Mouse (Mus musculus) stomach, embryonic 14.5 days (tissue): ENCODE data around the gene Slc36a2. TPM values are rescaled to one million over a fixed set of nuclear protein-coding genes. Genes with fewer than 3 reads are reported as not detected.

ENCODE experiments used
- ATAC-seq: fragments of 200-750 bp; cut with Nextera tagmentation; 2 replicates; pipeline ENCODE4 v1.8.0; 2017; ENCODE audit warnings: low read depth, moderate TSS enrichment; ENCODE audit not compliant: insufficient number of reproducible peaks, insufficient read depth, low FRiP score
- H3K27ac ChIP-seq: fragments of 300-500 bp; sonication (generic); 2 replicates; pipeline ENCODE4 v1.5.1; 2014; ENCODE audit warnings: mild to moderate bottlenecking, low read length, moderate library complexity, mixed read lengths
- H3K27me3 ChIP-seq: fragments of 300-500 bp; sonication (generic); 2 replicates; pipeline ENCODE4 v1.6.1; 2014; ENCODE audit warnings: low read length, control low read depth, mixed read lengths; ENCODE audit not compliant: control insufficient read depth, insufficient read depth
- H3K36me3 ChIP-seq: fragments of 300-500 bp; sonication (generic); 2 replicates; pipeline ENCODE4 v1.6.1; 2014; ENCODE audit warnings: mild to moderate bottlenecking, control low read depth, low read length, moderate library complexity, mixed read lengths; ENCODE audit not compliant: control insufficient read depth, insufficient read depth
- H3K4me1 ChIP-seq: fragments of 300-500 bp; sonication (generic); 2 replicates; pipeline ENCODE4 v1.6.1; 2014; ENCODE audit warnings: low read length, control low read depth, mixed read lengths; ENCODE audit not compliant: control insufficient read depth, insufficient read depth
- H3K4me2 ChIP-seq: fragments of 300-500 bp; sonication (generic); replicated peaks from 2 replicates; pipeline ENCODE4 v1.6.1; 2014; ENCODE audit warnings: low read depth, low read length, control low read depth
- H3K4me3 ChIP-seq: fragments of 300-500 bp; sonication (generic); 2 replicates; pipeline ENCODE4 v1.5.1; 2014; ENCODE audit warnings: low read depth, low read length, control low read depth
- H3K9ac ChIP-seq: fragments of 300-500 bp; sonication (generic); replicated peaks from 2 replicates; pipeline ENCODE4 v1.6.1; 2014; ENCODE audit warnings: low read depth, mild to moderate bottlenecking, control low read depth, low read length, moderate library complexity, mixed read lengths
- H3K9me3 ChIP-seq: fragments of 300-500 bp; sonication (generic); 2 replicates; pipeline ENCODE4 v1.6.1; 2016; ENCODE audit warnings: low read depth, low read length, control low read depth; ENCODE audit not compliant: control insufficient read depth
- WGBS: fragments of 180-500 bp; shearing (Covaris S2); extraction: QIAGEN DNeasy Blood & Tissue Kit; methylation state at CpG from one replicate; pipeline ENCODE4 v1.1.7; 2014; 5-methylcytosine and 5-hydroxymethylcytosine counted together
- polyA plus RNA-seq: library from polyadenylated mRNA; unstranded; fragments of >200 nt; fragmentation: Nextera tagmentation; extraction: Ambion mirVana; gene quantifications from 2 replicates; pipeline ENCODE4 v1.2.1, GENCODE M21; 2014

Gene Slc36a2
- polyA plus RNA-seq, 1 experiment from 2014 or later = 0.22 TPM

- H3K4me1 ChIP-seq = no peaks in the 10 kb centered on the region
- no peak for ATAC-seq
These were observed 33.3 kb downstream of the Slc36a2 start, which contains the start of gene Slc36a3 for GRCm38 (mm10) chr11:55151608-55152007. Slc36a3 (minus strand) TSS chr11:55151708.

GRCm38 (mm10) chr11:55148461-55148860 is 36.4 kb downstream of the Slc36a2 start:
- WGBS = 74% methylated on average over 4 of the region's 4 CpGs
- ATAC-seq = no peak

More at GRCm38 (mm10) chr11:55151608-55152007, 33.3 kb downstream of the Slc36a2 start, which contains the start of gene Slc36a3:
- Histone ChIP-seq H3K4me2 (no peak within 1 kb of the TSS), H3K27ac (no peak within 1 kb of the TSS), H3K27me3 (no peaks in the 10 kb centered on the region), H3K9me3 (no peaks in the 10 kb centered on the region), H3K9ac (no peak within 1 kb of the TSS), H3K36me3 (no peaks in the 10 kb centered on the region), H3K4me3 (no peak within 1 kb of the TSS)
- 88% methylated on average over 3 of the region's 3 CpGs for WGBS

GRCm38 (mm10) chr11:55147423-55147822 is 37.5 kb downstream of the Slc36a2 start:
- ATAC-seq = no peak
- no peak overlapping the region for H3K4me3 ChIP-seq
- H3K9ac ChIP-seq = no peak overlapping the region
- H3K27me3 ChIP-seq = no peaks in the 10 kb centered on the region
- no peaks in the 10 kb centered on the region for H3K9me3 ChIP-seq
- no peak overlapping the region for H3K27ac ChIP-seq
- 58% methylated on average over 6 of the region's 6 CpGs for WGBS
- H3K4me2 ChIP-seq = no peak overlapping the region
- no peaks in the 10 kb centered on the region for H3K4me1 ChIP-seq
- H3K36me3 ChIP-seq = no peaks in the 10 kb centered on the region

More at GRCm38 (mm10) chr11:55148461-55148860, 36.4 kb downstream of the Slc36a2 start:
- no peaks in the 10 kb centered on the region for H3K4me1 ChIP-seq
- no peak overlapping the region for H3K4me2 ChIP-seq
- no peaks in the 10 kb centered on the region for H3K9me3 ChIP-seq
- no peak overlapping the region for H3K9ac ChIP-seq
- H3K36me3 ChIP-seq = no peaks in the 10 kb centered on the region
- no peak overlapping the region for H3K27ac ChIP-seq
- no peaks in the 10 kb centered on the region for H3K27me3 ChIP-seq
- no peak overlapping the region for H3K4me3 ChIP-seq

- Histone ChIP-seq H3K4me2 (no peak overlapping the region), H3K27ac (no peak overlapping the region), H3K9me3 (no peaks in the 10 kb centered on the region), H3K9ac (no peak overlapping the region), H3K4me3 (no peak overlapping the region), H3K27me3 (no peaks in the 10 kb centered on the region), H3K36me3 (no peaks in the 10 kb centered on the region), H3K4me1 (no peaks in the 10 kb centered on the region)
- no peak for ATAC-seq
- WGBS = 94% methylated on average over 1 of the region's 1 CpGs
These were observed 38.0 kb downstream of the Slc36a2 start for GRCm38 (mm10) chr11:55146855-55147254.

GRCm38 (mm10) chr11:55144011-55144410 is 40.9 kb downstream of the Slc36a2 start:
- H3K4me1 ChIP-seq = no peaks in the 10 kb centered on the region
- H3K4me2 ChIP-seq = no peak overlapping the region
- 53% methylated on average over 5 of the region's 5 CpGs for WGBS
- H3K36me3 ChIP-seq = no peaks in the 10 kb centered on the region
- no peak overlapping the region for H3K4me3 ChIP-seq
- no peaks in the 10 kb centered on the region for H3K9me3 ChIP-seq
- H3K27ac ChIP-seq = no peak overlapping the region
- H3K27me3 ChIP-seq = no peaks in the 10 kb centered on the region
- ATAC-seq = no peak
- no peak overlapping the region for H3K9ac ChIP-seq

GRCm38 (mm10) chr11:55141502-55141901 is 43.4 kb downstream of the Slc36a2 start:
- no peak for ATAC-seq
- Histone ChIP-seq H3K27ac (no peak overlapping the region), H3K36me3 (no peaks in the 10 kb centered on the region), H3K9ac (no peak overlapping the region), H3K27me3 (no peaks in the 10 kb centered on the region), H3K9me3 (no peaks in the 10 kb centered on the region), H3K4me2 (no peak overlapping the region), H3K4me1 (no peaks in the 10 kb centered on the region), H3K4me3 (no peak overlapping the region)
- 80% methylated on average over 4 of the region's 4 CpGs for WGBS

- Histone ChIP-seq H3K4me1 (no peaks in the 10 kb centered on the region), H3K9me3 (no peaks in the 10 kb centered on the region), H3K27ac (no peak overlapping the region), H3K36me3 (no peaks in the 10 kb centered on the region), H3K27me3 (no peaks in the 10 kb centered on the region), H3K9ac (no peak overlapping the region), H3K4me3 (no peak overlapping the region), H3K4me2 (no peak overlapping the region)
- no peak for ATAC-seq
These were observed 47.2 kb downstream of the Slc36a2 start for GRCm38 (mm10) chr11:55137646-55138045.

GRCm38 (mm10) chr11:55136770-55137547 is 47.9 kb downstream of the Slc36a2 start:
- Histone ChIP-seq H3K27me3 (no peaks in the 10 kb centered on the region), H3K4me3 (no peak overlapping the region), H3K36me3 (no peaks in the 10 kb centered on the region), H3K4me1 (no peaks in the 10 kb centered on the region), H3K9me3 (no peaks in the 10 kb centered on the region), H3K4me2 (no peak overlapping the region), H3K9ac (no peak overlapping the region), H3K27ac (no peak overlapping the region)
- WGBS = 77% methylated on average over 15 of the region's 15 CpGs
- no peak for ATAC-seq

- WGBS = 88% methylated on average over 5 of the region's 5 CpGs
- no peak overlapping the region for H3K4me3 ChIP-seq
- no peaks in the 10 kb centered on the region for H3K27me3 ChIP-seq
- H3K4me2 ChIP-seq = no peak overlapping the region
- no peaks in the 10 kb centered on the region for H3K4me1 ChIP-seq
- no peaks in the 10 kb centered on the region for H3K36me3 ChIP-seq
- ATAC-seq = no peak
- H3K9ac ChIP-seq = no peak overlapping the region
- H3K9me3 ChIP-seq = no peaks in the 10 kb centered on the region
- H3K27ac ChIP-seq = no peak overlapping the region
These were observed 50.0 kb downstream of the Slc36a2 start for GRCm38 (mm10) chr11:55134871-55135270.
